Mouse (Mus musculus) layer of hippocampus, postnatal 25 days (tissue): ENCODE measurements around the gene Zfp458. TPM values are rescaled to one million over a fixed set of nuclear protein-coding genes. Genes with fewer than 3 reads are reported as not detected.
"Not testable (repeated sequence)": the region's sequence is repeated elsewhere in the genome, so short reads cannot be mapped to it uniquely, and the experiment has no call there.

Source experiments
- DNase-seq, 2 experiments: peaks; one replicate each; pipeline ENCODE4 v3.0.0; 2022; ENCODE audit warnings: mixed read lengths in 2 of 2, low spot score in 1 of 2; ENCODE audit errors: extremely low spot score in 1 of 2
- total RNA-seq, 2 experiments: library from RNA; stranded (reverse); gene quantifications; 2 replicates each; pipeline ENCODE4 v1.2.3; 2021

The Zfp458 gene
- 10 to 100 TPM; 19.0 to 24.1 TPM for total RNA-seq

GRCm38 (mm10) chr13:67278314-67278713 lies at the start of gene Zfp458:
Gene Zfp458 (minus strand): TSS chr13:67278466.
- no peak for DNase-seq

GRCm38 (mm10) chr13:67306718-67307117 lies 28.5 kb upstream of the Zfp458 start:
- peak in 1 of 2 experiments; percentile 3 for DNase-seq

GRCm38 (mm10) chr13:67305822-67306672 lies 27.8 kb upstream of the Zfp458 start, which contains the start of gene Zfp457:
Gene Zfp457 (minus strand): TSS chr13:67306485.
- DNase-seq: peak; percentile 69 to 82

- DNase-seq: not testable (repeated sequence)
Observed at GRCm38 (mm10) chr13:67269383-67270065, 8.7 kb downstream of the Zfp458 start.

- peak; percentile 57 for DNase-seq
Observed at GRCm38 (mm10) chr13:67268568-67269369, 9.5 kb downstream of the Zfp458 start.

GRCm38 (mm10) chr13:67214015-67214607 lies 64.2 kb downstream of the Zfp458 start:
- no peak for DNase-seq

Other genes with a start within 250 kb of the Zfp458 start
- 1 to 10 TPM; 4.4 to 4.7 TPM for gene Zfp712, start 217.3 kb downstream of the Zfp458 start, total RNA-seq
- 1 to 10 TPM; 2.6 to 3.4 TPM for gene Zfp708, start 180.5 kb downstream of the Zfp458 start, total RNA-seq
- 1 to 10 TPM; 2.6 to 3.0 TPM for gene Gm28557, start 169.9 kb downstream of the Zfp458 start, total RNA-seq
- under 1 TPM; 0.31 to 0.37 TPM for gene Rslcan18, start 162.2 kb downstream of the Zfp458 start, total RNA-seq
- gene Zfp759, start 156.8 kb downstream of the Zfp458 start, total RNA-seq: 10 to 100 TPM; 10.1 to 10.8 TPM
- gene Rsl1, start 105.3 kb downstream of the Zfp458 start, total RNA-seq: 1 to 10 TPM; 6.8 to 7.3 TPM
- 1 to 10 TPM; 2.8 to 3.2 TPM for gene Zfp455, start 84.0 kb downstream of the Zfp458 start, total RNA-seq
- gene Zfp457, start 28.0 kb upstream of the Zfp458 start, total RNA-seq: 1 to 10 TPM; 4.6 to 6.0 TPM
- 1 to 10 TPM; 3.1 to 3.2 TPM for gene Zfp595, start 54.1 kb upstream of the Zfp458 start, total RNA-seq
- gene Gm28044, start 82.1 kb upstream of the Zfp458 start, total RNA-seq: under 1 TPM in 1 of 2 experiments, not detected in 1; 0.57 TPM
- gene Zfp953, start 82.1 kb upstream of the Zfp458 start, total RNA-seq: 1 to 10 TPM; 1.0 to 1.1 TPM
- not detected for gene Gm28041, start 97.3 kb upstream of the Zfp458 start, total RNA-seq
- gene Zfp456, start 97.3 kb upstream of the Zfp458 start, total RNA-seq: under 1 TPM; 0.71 to 0.80 TPM
- 1 to 10 TPM; 2.4 to 5.1 TPM for gene Zfp429, start 121.4 kb upstream of the Zfp458 start, total RNA-seq
- 1 to 10 TPM; 3.0 to 4.7 TPM for gene Zfp459, start 143.0 kb upstream of the Zfp458 start, total RNA-seq
- 10 to 100 TPM; 14.6 to 16.0 TPM for gene Zfp874a, start 173.2 kb upstream of the Zfp458 start, total RNA-seq
- 10 to 100 TPM; 16.6 to 19.8 TPM for gene Zfp874b, start 205.8 kb upstream of the Zfp458 start, total RNA-seq
- 1 to 10 TPM; 8.0 to 8.1 TPM for gene Zfp58, start 222.1 kb upstream of the Zfp458 start, total RNA-seq
- gene Gm26965, start 247.7 kb upstream of the Zfp458 start, total RNA-seq: under 1 TPM in 1 of 2 experiments, not detected in 1; 0.49 TPM
- gene Zfp87, start 247.7 kb upstream of the Zfp458 start, total RNA-seq: 10 to 100 TPM; 21.7 to 22.8 TPM